Mouse (Mus musculus): ENCODE data around the gene Mfsd2b. TPM values are rescaled to one million over a fixed set of nuclear protein-coding genes. Genes with fewer than 3 reads are reported as not detected.
"Not testable (repeated sequence)": the region's sequence is repeated elsewhere in the genome, so short reads cannot be mapped to it uniquely, and the experiment has no call there.

The Mfsd2b gene
- 2.5 and 2.6 TPM in 2 replicates for polyA plus RNA-seq (2015; fragmentation: Nextera tagmentation; extraction: Ambion mirVana)

DNA sequence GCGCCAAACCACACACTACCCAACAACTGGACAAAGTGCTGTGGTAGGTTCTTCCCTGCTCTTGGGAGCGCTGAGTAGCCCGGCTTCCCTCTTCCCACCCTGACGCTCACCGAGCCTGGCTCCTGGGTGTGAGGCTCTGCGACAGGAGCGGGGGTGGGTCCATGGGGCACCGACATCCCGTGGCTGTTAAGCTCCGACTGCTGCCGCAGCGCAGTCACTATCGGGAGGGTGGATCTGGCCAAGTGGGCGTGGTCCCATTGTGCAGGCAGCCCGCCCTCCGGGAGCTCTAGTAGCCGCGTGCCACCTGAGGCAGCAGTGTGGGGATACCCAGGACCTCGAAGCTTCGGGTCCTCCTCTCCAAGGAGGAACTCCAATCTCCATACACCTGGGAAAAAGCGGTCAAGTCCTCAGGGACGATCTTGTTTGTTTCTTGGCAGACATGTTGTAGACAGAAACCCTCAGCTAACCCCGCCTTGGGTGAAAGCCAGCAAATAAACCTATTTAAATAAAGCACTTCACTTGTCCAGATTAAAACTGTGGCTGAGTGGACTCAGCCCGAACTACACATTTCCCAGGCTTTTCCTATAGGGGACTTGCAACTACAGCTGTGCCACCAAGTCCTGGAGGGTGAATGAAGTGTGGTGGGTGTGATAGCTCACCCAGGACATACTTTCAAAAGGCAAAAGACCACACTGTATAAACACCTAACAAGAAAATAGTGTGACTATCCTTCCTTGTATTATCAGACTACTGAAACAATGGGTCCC, at the start of gene Mfsd2b:
Gene Mfsd2b (minus strand): TSS at position 199 of the 767 bp plus-strand sequence.
- Histone ChIP-seq H3K27ac (ENCODE audit: low read depth, low read length) (no peak within 1 kb of the TSS), H3K4me2 (ENCODE audit: low read length) (peak within 1 kb of the TSS; percentile 84), H3K9me3 (ENCODE audit: control insufficient read depth, low read length) (no peaks in the 10 kb centered on the region; the same call in 1 of the 2 replicates), H3K36me3 (ENCODE audit: control insufficient read depth, insufficient read depth, low read length) (peaks cover 2% of the 10 kb centered on the region), H3K4me3 (ENCODE audit: low read length) (peak within 1 kb of the TSS; percentile 42), H3K4me1 (ENCODE audit: control insufficient read depth, insufficient read depth, low read depth, low read length) (peaks cover 10% of the 10 kb centered on the region), H3K27me3 (replicated peaks; ENCODE audit: control insufficient read depth, insufficient read depth, low read length) (no peaks in the 10 kb centered on the region), H3K9ac (ENCODE audit: low read depth, low read length) (peak within 1 kb of the TSS; percentile 60)
- peak; percentile 87 for ATAC-seq
- 4% methylated on average over 22 of the region's 24 CpGs for WGBS

DNA sequence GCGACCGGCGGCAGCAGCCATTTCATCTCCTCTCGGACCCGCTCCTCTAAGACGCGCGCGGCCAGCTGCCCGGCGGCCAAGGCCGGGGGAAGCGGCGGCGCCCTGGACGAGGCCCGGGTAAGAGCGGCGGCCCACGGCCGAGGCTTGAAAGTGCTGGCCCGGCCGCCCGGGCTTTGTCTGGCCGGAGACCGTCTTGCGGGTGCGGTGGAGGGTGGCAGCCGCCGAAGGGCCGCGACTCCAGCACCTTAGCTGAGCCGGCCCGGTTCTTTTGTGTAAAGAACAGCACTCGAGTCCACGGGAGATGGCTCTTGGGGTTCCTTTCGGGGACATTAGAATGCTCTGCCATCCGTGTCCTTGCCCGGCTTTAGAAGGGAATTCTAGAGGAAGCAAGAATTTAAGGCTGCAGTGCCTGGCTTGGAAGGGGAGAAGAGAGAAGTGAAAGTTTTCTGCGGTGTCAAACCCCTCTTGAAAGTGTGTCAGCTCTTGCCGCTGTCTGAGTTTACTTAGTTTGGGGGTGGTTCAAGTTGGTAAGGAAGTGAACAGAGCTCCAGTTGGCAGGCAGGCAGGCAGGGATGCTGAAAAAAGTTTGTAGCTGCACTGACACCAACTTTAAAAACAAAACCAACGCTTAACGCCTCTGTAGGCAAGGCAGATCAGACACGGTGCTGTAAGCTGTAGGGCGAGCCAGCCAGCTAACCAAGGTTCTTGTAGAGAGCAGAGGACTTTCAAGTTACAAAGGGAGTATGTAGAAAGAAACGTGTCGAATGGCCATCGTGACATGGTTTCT, 43.8 kb upstream of the Mfsd2b start:
- Histone ChIP-seq H3K36me3 (ENCODE audit: control insufficient read depth, insufficient read depth, low read length) (no peaks in the 10 kb centered on the region), H3K9me3 (ENCODE audit: control insufficient read depth, low read length) (no peaks in the 10 kb centered on the region), H3K27ac (ENCODE audit: low read depth, low read length) (peak overlapping the region; percentile 100), H3K4me1 (ENCODE audit: control insufficient read depth, insufficient read depth, low read depth, low read length) (peaks cover 12% of the 10 kb centered on the region), H3K4me2 (ENCODE audit: low read length) (peak overlapping the region; percentile 91), H3K9ac (ENCODE audit: low read depth, low read length) (peak overlapping the region; percentile 100), H3K27me3 (replicated peaks; ENCODE audit: control insufficient read depth, insufficient read depth, low read length) (no peaks in the 10 kb centered on the region), H3K4me3 (ENCODE audit: low read length) (peak overlapping the region; percentile 97)
- ATAC-seq = peak; percentile 53
- 0% methylated on average over 35 of the region's 48 CpGs for WGBS

DNA sequence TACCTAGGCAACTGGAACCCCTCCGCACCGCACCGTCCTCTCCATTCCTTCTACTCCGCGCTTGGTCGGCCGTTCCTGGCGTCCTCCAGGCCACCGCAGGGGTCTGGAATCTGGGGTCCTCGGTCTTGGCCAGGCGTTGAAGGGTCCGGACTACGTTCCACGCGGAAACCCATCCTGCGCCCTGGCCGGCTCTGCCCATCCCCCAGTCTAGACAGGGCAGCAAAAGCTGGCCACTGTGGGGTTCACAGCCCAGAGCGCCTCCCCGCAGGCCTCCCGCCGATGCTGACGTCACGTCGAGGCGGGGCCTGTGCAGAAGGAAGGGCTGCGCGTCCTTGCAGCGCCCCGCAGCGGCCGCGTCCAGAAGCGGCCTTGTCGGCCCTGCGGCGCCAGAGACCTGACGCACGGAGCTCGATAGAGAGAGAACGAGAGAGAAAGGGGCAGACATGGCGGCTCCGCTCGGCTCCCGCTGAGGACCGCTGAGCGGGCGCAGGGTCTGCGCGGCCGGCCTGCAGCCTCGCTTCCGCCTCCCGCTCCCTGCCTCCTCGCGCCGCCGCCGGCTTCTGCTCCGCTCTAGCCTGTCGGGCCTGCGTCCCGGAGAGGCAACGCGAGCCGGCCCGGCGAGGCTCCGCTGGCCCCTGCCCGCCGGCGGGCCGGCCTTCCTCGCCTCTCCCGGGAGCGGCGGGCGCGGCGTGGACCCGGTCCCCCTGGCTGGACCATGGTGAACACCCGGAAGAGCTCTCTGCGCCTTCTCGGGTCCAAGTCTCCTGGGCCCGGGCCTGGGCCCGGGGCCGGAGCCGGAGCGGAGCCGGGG, 43.0 kb upstream of the Mfsd2b start, which contains the start of gene Atad2b:
Gene Atad2b (plus strand): TSS at position 360 of the 811 bp plus-strand sequence.
- peak within 1 kb of the TSS; percentile 97 for H3K4me3 ChIP-seq (ENCODE audit: low read length)
- peak within 1 kb of the TSS; percentile 100 for H3K27ac ChIP-seq (ENCODE audit: low read depth, low read length)
- WGBS = under 1% methylated on average over 64 of the region's 89 CpGs
- peak within 1 kb of the TSS; percentile 100 for H3K9ac ChIP-seq (ENCODE audit: low read depth, low read length)
- no peaks in the 10 kb centered on the region for H3K9me3 ChIP-seq (ENCODE audit: control insufficient read depth, low read length)
- peak within 1 kb of the TSS; percentile 91 for H3K4me2 ChIP-seq (ENCODE audit: low read length)
- H3K27me3 ChIP-seq (replicated peaks; ENCODE audit: control insufficient read depth, insufficient read depth, low read length) = no peaks in the 10 kb centered on the region
- peak; percentile 97 for ATAC-seq
- H3K4me1 ChIP-seq (ENCODE audit: control insufficient read depth, insufficient read depth, low read depth, low read length) = peaks cover 12% of the 10 kb centered on the region
- H3K36me3 ChIP-seq (ENCODE audit: control insufficient read depth, insufficient read depth, low read length) = no peaks in the 10 kb centered on the region

DNA sequence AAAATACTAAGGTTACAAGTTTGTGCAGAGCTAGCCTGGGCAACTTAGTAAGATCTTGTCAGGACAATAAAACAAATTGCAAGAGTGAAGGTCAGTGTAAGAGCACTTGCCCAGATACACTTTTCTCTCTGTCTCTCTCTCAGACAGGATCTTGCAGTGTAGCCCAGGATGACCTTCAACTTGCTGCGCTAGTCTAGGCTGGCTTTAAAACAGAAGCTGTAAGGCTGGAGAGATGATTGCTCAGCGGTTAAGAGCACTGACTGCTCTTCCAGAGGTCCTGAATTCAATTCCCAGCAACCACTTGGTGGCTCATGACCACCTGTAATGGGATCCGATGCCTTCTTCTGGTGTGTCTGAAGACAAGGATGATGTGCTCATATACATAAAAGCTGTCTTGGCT, 40.8 kb upstream of the Mfsd2b start:
- no peaks in the 10 kb centered on the region for H3K9me3 ChIP-seq (ENCODE audit: control insufficient read depth, low read length)
- no peak overlapping the region for H3K4me2 ChIP-seq (ENCODE audit: low read length)
- WGBS = 72% methylated on average over 3 of the region's 3 CpGs
- no peaks in the 10 kb centered on the region for H3K36me3 ChIP-seq (ENCODE audit: control insufficient read depth, insufficient read depth, low read length)
- H3K9ac ChIP-seq (ENCODE audit: low read depth, low read length) = no peak overlapping the region
- H3K4me3 ChIP-seq (ENCODE audit: low read length) = no peak overlapping the region
- H3K4me1 ChIP-seq (ENCODE audit: control insufficient read depth, insufficient read depth, low read depth, low read length) = peaks cover 11% of the 10 kb centered on the region
- H3K27me3 ChIP-seq (replicated peaks; ENCODE audit: control insufficient read depth, insufficient read depth, low read length) = no peaks in the 10 kb centered on the region
- ATAC-seq = no peak
- H3K27ac ChIP-seq (ENCODE audit: low read depth, low read length) = no peak overlapping the region

DNA sequence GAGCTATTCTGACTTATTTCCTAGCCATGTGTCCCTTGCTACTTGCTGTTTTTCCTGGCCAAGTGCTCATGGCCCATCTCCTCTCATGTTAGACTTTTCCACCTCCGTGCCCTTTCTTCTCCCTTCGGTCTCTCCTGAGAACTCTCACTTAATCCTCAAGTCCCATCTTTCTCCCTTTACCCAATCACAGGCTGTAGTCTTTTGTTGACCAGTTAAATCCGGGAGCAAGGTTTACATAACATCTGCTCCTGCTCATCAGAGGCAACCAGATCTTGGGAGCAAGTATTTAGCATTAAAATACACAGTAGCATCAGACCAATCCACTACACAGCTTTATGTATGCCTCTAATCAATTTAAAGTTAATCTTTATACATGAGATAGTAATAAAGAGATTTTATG, 40.3 kb upstream of the Mfsd2b start:
- Histone ChIP-seq H3K4me2 (ENCODE audit: low read length) (no peak overlapping the region), H3K4me1 (ENCODE audit: control insufficient read depth, insufficient read depth, low read depth, low read length) (peaks cover 7% of the 10 kb centered on the region), H3K36me3 (ENCODE audit: control insufficient read depth, insufficient read depth, low read length) (no peaks in the 10 kb centered on the region), H3K27ac (ENCODE audit: low read depth, low read length) (no peak overlapping the region), H3K9ac (ENCODE audit: low read depth, low read length) (no peak overlapping the region), H3K9me3 (ENCODE audit: control insufficient read depth, low read length) (no peaks in the 10 kb centered on the region), H3K27me3 (replicated peaks; ENCODE audit: control insufficient read depth, insufficient read depth, low read length) (no peaks in the 10 kb centered on the region), H3K4me3 (ENCODE audit: low read length) (no peak overlapping the region)
- 39% methylated on average over 3 of the region's 3 CpGs for WGBS
- ATAC-seq = no peak

DNA sequence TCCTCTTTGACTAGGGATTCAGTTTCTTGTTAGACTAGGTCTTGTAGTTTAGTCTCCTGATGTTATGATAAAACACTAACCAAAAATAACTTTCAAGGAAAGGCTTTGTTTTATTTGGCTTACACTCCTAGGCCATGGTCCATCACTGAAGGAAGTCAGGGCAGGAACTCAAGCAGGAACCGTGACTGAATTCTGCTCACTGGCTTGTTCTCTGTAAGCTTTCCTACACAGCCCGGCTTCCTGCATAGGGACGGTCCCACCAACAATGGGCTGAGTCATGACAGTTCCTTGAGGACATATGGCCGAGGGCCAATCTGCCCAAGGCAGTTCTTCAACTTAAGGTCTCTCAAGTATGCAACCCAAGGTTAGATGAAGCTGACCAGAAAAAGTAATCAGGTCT, 37.6 kb upstream of the Mfsd2b start:
- 79% methylated on average over 4 of the region's 4 CpGs for WGBS
- Histone ChIP-seq H3K27ac (ENCODE audit: low read depth, low read length) (no peak overlapping the region), H3K4me2 (ENCODE audit: low read length) (no peak overlapping the region), H3K36me3 (ENCODE audit: control insufficient read depth, insufficient read depth, low read length) (no peaks in the 10 kb centered on the region), H3K4me1 (ENCODE audit: control insufficient read depth, insufficient read depth, low read depth, low read length) (no peaks in the 10 kb centered on the region), H3K9ac (ENCODE audit: low read depth, low read length) (no peak overlapping the region), H3K4me3 (ENCODE audit: low read length) (no peak overlapping the region), H3K9me3 (ENCODE audit: control insufficient read depth, low read length) (no peaks in the 10 kb centered on the region), H3K27me3 (replicated peaks; ENCODE audit: control insufficient read depth, insufficient read depth, low read length) (no peaks in the 10 kb centered on the region)
- no peak for ATAC-seq

DNA sequence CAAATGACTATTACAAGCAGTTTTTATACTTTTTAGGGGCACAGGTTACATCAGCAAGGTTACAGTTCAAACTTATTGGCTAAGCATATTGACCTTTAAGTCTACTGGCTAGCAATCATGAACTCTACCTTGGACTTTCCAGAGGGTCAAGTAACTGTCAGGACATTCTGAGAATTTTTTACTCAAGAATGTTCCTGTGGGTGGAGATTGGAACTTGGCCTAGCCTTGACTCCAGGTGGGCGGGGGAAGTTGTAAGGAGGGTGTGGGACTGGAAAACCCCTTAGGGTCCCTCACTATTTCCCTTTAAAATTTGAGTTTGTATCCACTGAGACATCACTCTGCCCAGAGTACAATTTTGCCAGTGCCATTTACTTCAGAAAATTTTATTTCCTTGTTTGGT, 36.3 kb upstream of the Mfsd2b start:
- not testable (repeated sequence) for H3K4me1 ChIP-seq (ENCODE audit: control insufficient read depth, insufficient read depth, low read depth, low read length); H3K9ac ChIP-seq (ENCODE audit: low read depth, low read length); H3K36me3 ChIP-seq (ENCODE audit: control insufficient read depth, insufficient read depth, low read length); ATAC-seq; H3K4me2 ChIP-seq (ENCODE audit: low read length); H3K4me3 ChIP-seq (ENCODE audit: low read length); H3K27ac ChIP-seq (ENCODE audit: low read depth, low read length); H3K9me3 ChIP-seq (ENCODE audit: control insufficient read depth, low read length); H3K27me3 ChIP-seq (replicated peaks; ENCODE audit: control insufficient read depth, insufficient read depth, low read length)
- WGBS = 83% methylated on average over 1 of the region's 1 CpGs

DNA sequence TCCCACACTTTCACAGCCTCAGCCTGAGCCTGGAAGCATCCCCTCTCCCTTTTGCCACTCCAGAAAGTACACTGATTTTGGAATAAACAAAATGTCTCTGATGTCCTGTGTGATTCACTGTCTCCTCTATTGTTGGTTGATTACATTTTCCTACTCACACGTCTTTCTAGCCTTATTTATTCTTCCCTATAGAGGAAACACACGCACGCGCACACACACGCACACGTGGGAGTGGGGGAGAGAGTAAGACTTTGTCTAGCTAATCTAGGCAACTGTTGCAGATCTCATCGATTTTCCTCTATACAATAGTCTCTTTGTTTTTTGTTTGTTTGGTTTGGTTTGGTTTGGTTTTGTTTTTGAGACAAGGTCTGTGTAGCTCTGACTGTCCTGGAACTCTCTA, 34.2 kb upstream of the Mfsd2b start:
- no peak for ATAC-seq
- Histone ChIP-seq H3K4me2 (ENCODE audit: low read length) (no peak overlapping the region; the same call in 1 of the 2 replicates), H3K36me3 (ENCODE audit: control insufficient read depth, insufficient read depth, low read length) (no peaks in the 10 kb centered on the region), H3K27ac (ENCODE audit: low read depth, low read length) (no peak overlapping the region), H3K9ac (ENCODE audit: low read depth, low read length) (no peak overlapping the region), H3K4me3 (ENCODE audit: low read length) (no peak overlapping the region; the same call in 1 of the 2 replicates), H3K27me3 (replicated peaks; ENCODE audit: control insufficient read depth, insufficient read depth, low read length) (no peaks in the 10 kb centered on the region), H3K4me1 (ENCODE audit: control insufficient read depth, insufficient read depth, low read depth, low read length) (peaks cover 3% of the 10 kb centered on the region), H3K9me3 (ENCODE audit: control insufficient read depth, low read length) (no peaks in the 10 kb centered on the region)
- WGBS = 91% methylated on average over 7 of the region's 7 CpGs
